Mouse (Mus musculus) bone marrow, adult 2 months (tissue): ENCODE data around the gene Ubash3b. TPM values are rescaled to one million over a fixed set of nuclear protein-coding genes. Genes with fewer than 3 reads are reported as not detected.

Experiments used
- H3K27ac ChIP-seq: fragments of 200-500 bp; 2 replicates; pipeline ENCODE4 v1.5.1; 2012; ENCODE audit warnings: low read depth, mild to moderate bottlenecking, control low read depth, inconsistent platforms, low read length; ENCODE audit not compliant: control insufficient read depth, poor library complexity, insufficient read depth
- H3K4me1 ChIP-seq: fragments of 200-500 bp; 2 replicates; pipeline ENCODE4 v1.6.1; 2011; ENCODE audit warnings: low read length; ENCODE audit not compliant: control insufficient read depth, insufficient read depth
- H3K4me3 ChIP-seq: fragments of 200-500 bp; replicated peaks from 2 replicates; pipeline ENCODE3; 2011; ENCODE audit warnings: mild to moderate bottlenecking, low read depth, low read length, control low read depth; ENCODE audit not compliant: control insufficient read depth
- CTCF ChIP-seq: fragments of 200-500 bp; IDR thresholded peaks from 2 replicates; pipeline ENCODE4 v1.5.1; 2011; ENCODE audit warnings: low read length, control low read depth; ENCODE audit not compliant: control insufficient read depth, insufficient read depth
- POLR2A ChIP-seq: fragments of 200-500 bp; IDR thresholded peaks from 2 replicates; pipeline ENCODE4 v1.6.1; 2011; ENCODE audit warnings: low read depth, mild to moderate bottlenecking, control low read depth, low read length, borderline replicate concordance; ENCODE audit not compliant: control insufficient read depth
- WGBS: fragments of 180-500 bp; shearing (Covaris S2); methylation state at CpG from one replicate; pipeline ENCODE4 v1.1.7; 2018; 5-methylcytosine and 5-hydroxymethylcytosine counted together
- polyA plus RNA-seq: library from polyadenylated mRNA; stranded (reverse); fragments of >200 nt; gene quantifications from 2 replicates; pipeline ENCODE4 v1.2.4, GENCODE M21; 2011; ENCODE audit warnings: low replicate concordance; ENCODE audit not compliant: missing spikeins, insufficient read depth, insufficient read length

Gene Ubash3b
- polyA plus RNA-seq, 1 experiment = 33.4 TPM

GRCm38 (mm10) chr9:41048216-41048615 lies 113.3 kb downstream of the Ubash3b start:
- 85% methylated on average over 7 of the region's 7 CpGs for WGBS
- Histone ChIP-seq H3K4me3 (no peak overlapping the region), H3K27ac (no peak overlapping the region), H3K4me1 (peaks cover 1% of the 10 kb centered on the region; the same call in 1 of the 2 replicates)
- TF ChIP-seq CTCF (no peak), POLR2A (no peak)

- Histone ChIP-seq H3K4me3 (no peak overlapping the region), H3K4me1 (peaks cover 1% of the 10 kb centered on the region; the same call in 1 of the 2 replicates), H3K27ac (no peak overlapping the region)
- 60% methylated on average over 2 of the region's 2 CpGs for WGBS
- no peak for TF ChIP-seq POLR2A
- no peak for TF ChIP-seq CTCF
Measured at GRCm38 (mm10) chr9:41047654-41048053, 113.8 kb downstream of the Ubash3b start.

- Histone ChIP-seq H3K4me1 (peaks cover 1% of the 10 kb centered on the region; the same call in 1 of the 2 replicates), H3K27ac (no peak overlapping the region), H3K4me3 (no peak overlapping the region)
- 35% methylated on average over 3 of the region's 3 CpGs for WGBS
- no peak for TF ChIP-seq POLR2A
- TF ChIP-seq CTCF = peak; percentile 62
Measured at GRCm38 (mm10) chr9:41044626-41045025, 116.9 kb downstream of the Ubash3b start.

GRCm38 (mm10) chr9:41043641-41044040 lies 117.9 kb downstream of the Ubash3b start:
- no peak overlapping the region for H3K27ac ChIP-seq
- TF ChIP-seq CTCF = no peak
- TF ChIP-seq POLR2A = no peak
- WGBS = 86% methylated on average over 5 of the region's 5 CpGs
- no peaks in the 10 kb centered on the region; the same call in 1 of the 2 replicates for H3K4me1 ChIP-seq
- H3K4me3 ChIP-seq = no peak overlapping the region

- TF ChIP-seq POLR2A (no peak), CTCF (no peak)
- WGBS = 87% methylated on average over 3 of the region's 3 CpGs
- Histone ChIP-seq H3K4me3 (no peak overlapping the region), H3K27ac (no peak overlapping the region), H3K4me1 (no peaks in the 10 kb centered on the region)
Measured at GRCm38 (mm10) chr9:41041404-41041803, 120.1 kb downstream of the Ubash3b start.

GRCm38 (mm10) chr9:41038150-41038664 lies 123.3 kb downstream of the Ubash3b start:
- Histone ChIP-seq H3K4me3 (no peak overlapping the region), H3K4me1 (no peaks in the 10 kb centered on the region), H3K27ac (no peak overlapping the region)
- 82% methylated on average over 9 of the region's 9 CpGs for WGBS
- TF ChIP-seq POLR2A (no peak), CTCF (no peak)

- Histone ChIP-seq H3K4me1 (no peaks in the 10 kb centered on the region), H3K4me3 (no peak overlapping the region), H3K27ac (no peak overlapping the region)
- 87% methylated on average over 18 of the region's 18 CpGs for WGBS
- TF ChIP-seq CTCF (no peak), POLR2A (no peak)
Measured at GRCm38 (mm10) chr9:41031590-41032489, 129.7 kb downstream of the Ubash3b start.

GRCm38 (mm10) chr9:41029827-41030226 lies 131.7 kb downstream of the Ubash3b start:
- WGBS = 72% methylated on average over 6 of the region's 6 CpGs
- H3K4me1 ChIP-seq = no peaks in the 10 kb centered on the region
- TF ChIP-seq POLR2A (no peak), CTCF (no peak)
- no peak overlapping the region for H3K4me3 ChIP-seq
- H3K27ac ChIP-seq = no peak overlapping the region
